Mouse (Mus musculus): ENCODE results near the gene Jaml.

The Jaml gene

GRCm38 (mm10) chr9:45084556-45084955 lies 5.6 kb downstream of the Jaml start:
- DNase-seq = peak in 1 of 2 experiments; percentile 30

GRCm38 (mm10) chr9:45085741-45086690 lies 7.0 kb downstream of the Jaml start:
- peak in 1 of 2 experiments; percentile 11 for DNase-seq

- no peak for DNase-seq
Measured at GRCm38 (mm10) chr9:45088040-45088439, 9.1 kb downstream of the Jaml start.

GRCm38 (mm10) chr9:45090811-45091210 lies 11.8 kb downstream of the Jaml start:
- DNase-seq = no peak

- no peak for DNase-seq
Measured at GRCm38 (mm10) chr9:45092641-45093040, 13.7 kb downstream of the Jaml start.

- no peak for DNase-seq
Measured at GRCm38 (mm10) chr9:45095149-45095937, 16.4 kb downstream of the Jaml start.

- DNase-seq = no peak
Measured at GRCm38 (mm10) chr9:45097877-45098276, 18.9 kb downstream of the Jaml start.

GRCm38 (mm10) chr9:45098426-45098825 lies 19.4 kb downstream of the Jaml start:
- DNase-seq = no peak

- no peak for DNase-seq
Measured at GRCm38 (mm10) chr9:45102528-45102927, 23.5 kb downstream of the Jaml start.

GRCm38 (mm10) chr9:45103211-45103979 lies 24.4 kb downstream of the Jaml start:
- no peak for DNase-seq

GRCm38 (mm10) chr9:45105596-45106374 lies 26.8 kb downstream of the Jaml start:
- no peak for DNase-seq

- no peak for DNase-seq
Measured at GRCm38 (mm10) chr9:45115706-45116105, 36.7 kb downstream of the Jaml start.

GRCm38 (mm10) chr9:45116819-45117218 lies 37.8 kb downstream of the Jaml start:
- DNase-seq = no peak

GRCm38 (mm10) chr9:45117741-45118431 lies 38.9 kb downstream of the Jaml start, which contains the start of gene Scn2b:
Scn2b (plus strand) TSS chr9:45117782.
- DNase-seq = no peak

GRCm38 (mm10) chr9:45118552-45118951 lies 39.6 kb downstream of the Jaml start:
- no peak for DNase-seq

- DNase-seq = no peak
Measured at GRCm38 (mm10) chr9:45119316-45119953, 40.5 kb downstream of the Jaml start.

GRCm38 (mm10) chr9:45119954-45120530 lies 41.1 kb downstream of the Jaml start:
- no peak for DNase-seq

GRCm38 (mm10) chr9:45120567-45120966 lies 41.6 kb downstream of the Jaml start:
- no peak for DNase-seq

GRCm38 (mm10) chr9:45121001-45121400 lies 42.0 kb downstream of the Jaml start:
- DNase-seq = no peak

GRCm38 (mm10) chr9:45121769-45122168 lies 42.8 kb downstream of the Jaml start:
- peak; percentile 71 to 78 for DNase-seq

All from spleen, adult 18-20 months (tissue).